Comparison of ENCODE assay signal across 16 mouse cellular contexts in the genomic region with DNA sequence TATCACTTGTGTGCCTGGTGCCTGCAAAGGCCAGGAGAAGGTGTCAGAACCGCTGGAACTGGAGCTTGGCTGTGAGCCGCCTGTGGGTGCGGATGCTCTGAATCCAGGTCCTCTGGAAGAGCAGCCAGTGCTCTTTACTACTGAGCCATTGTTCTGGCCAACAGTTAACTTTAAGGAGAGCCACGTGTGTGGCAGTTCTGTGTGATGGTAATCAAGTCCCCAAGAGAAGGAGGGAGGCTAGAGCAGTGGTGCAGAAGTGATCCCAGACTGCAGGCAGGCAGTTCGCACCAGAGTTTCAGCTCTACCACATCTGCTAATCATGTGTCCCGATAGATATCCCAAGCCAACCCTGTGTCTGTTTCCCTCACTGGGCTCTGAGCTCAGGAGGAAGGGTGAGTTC.
"Had no signal": no experiment of that assay in that cellular context is flagged by ENCODE, and none has a peak within 500 bp of the region (broad histone marks: within the 10 kb centered on the region; RNA-seq: fewer than 3 reads in every experiment).

No protein-coding gene starts in this region.

- DNase-seq: kidney, adult 8-10 months; kidney, postnatal 14 days; kidney, postnatal 4 days; liver, postnatal 0 days; lung, embryonic 14.5 days; right cerebral cortex, adult 18-20 months; right cerebral cortex, postnatal 14 days; right cerebral cortex, postnatal 4 days; thymus, adult 2 months; thymus, postnatal 14 days had no signal

- ATAC-seq: liver, postnatal 0 days; lung, postnatal 0 days; midbrain, embryonic 13.5 days had no signal

- H3K27me3 ChIP-seq: kidney, embryonic 15.5 days; midbrain, embryonic 13.5 days had no signal

- H3K9me3 ChIP-seq: kidney, embryonic 15.5 days; midbrain, embryonic 13.5 days had no signal

- H3K4me3 ChIP-seq: kidney, embryonic 15.5 days; midbrain, embryonic 13.5 days had no signal

- H3K27ac ChIP-seq: kidney, embryonic 15.5 days; liver, embryonic 14.5 days; macrophage; midbrain, embryonic 13.5 days; stomach, postnatal 0 days had no signal

- H3K4me1 ChIP-seq: kidney, embryonic 15.5 days; midbrain, embryonic 13.5 days had no signal

- H3K9ac ChIP-seq: kidney, embryonic 15.5 days; liver, embryonic 14.5 days; liver, postnatal 0 days; lung, embryonic 14.5 days; midbrain, embryonic 13.5 days had no signal

- H3K4me2 ChIP-seq: kidney, embryonic 15.5 days; lung, embryonic 14.5 days; midbrain, embryonic 13.5 days had no signal
